Mouse (Mus musculus) embryonic facial prominence, embryonic 13.5 days (tissue): ENCODE data around the gene Fgfr2. TPM values are rescaled to one million over a fixed set of nuclear protein-coding genes. Genes with fewer than 3 reads are reported as not detected.
A peak's percentile ranks its signal among the peaks of the same experiment; 100 is the strongest.

Experiments
- ATAC-seq: fragments of 200-750 bp; cut with Nextera tagmentation; 2 replicates; pipeline ENCODE4 v1.8.0; 2017; ENCODE audit warnings: low read depth; ENCODE audit not compliant: insufficient number of reproducible peaks, insufficient read depth, low FRiP score, low TSS enrichment
- H3K27ac ChIP-seq: fragments of 300-500 bp; sonication (generic); 2 replicates; pipeline ENCODE4 v1.5.1; 2015; ENCODE audit warnings: moderate library complexity, mild to moderate bottlenecking, inconsistent platforms
- H3K27me3 ChIP-seq: fragments of 300-500 bp; sonication (generic); 2 replicates; pipeline ENCODE4 v1.6.1; 2015; ENCODE audit warnings: mild to moderate bottlenecking, inconsistent platforms
- H3K36me3 ChIP-seq: fragments of 300-500 bp; sonication (generic); 2 replicates; pipeline ENCODE4 v1.6.1; 2015; ENCODE audit warnings: mild to moderate bottlenecking, inconsistent platforms
- H3K4me1 ChIP-seq: fragments of 300-500 bp; sonication (generic); 2 replicates; pipeline ENCODE4 v1.6.1; 2015; ENCODE audit warnings: inconsistent platforms
- H3K4me2 ChIP-seq: fragments of 300-500 bp; sonication (generic); 2 replicates; pipeline ENCODE4 v1.6.1; 2015; ENCODE audit warnings: moderate library complexity, mild to moderate bottlenecking, inconsistent platforms
- H3K4me3 ChIP-seq: fragments of 300-500 bp; sonication (generic); 2 replicates; pipeline ENCODE4 v1.5.1; 2015; ENCODE audit warnings: mild to moderate bottlenecking, inconsistent platforms
- H3K9ac ChIP-seq: fragments of 300-500 bp; sonication (generic); 2 replicates; pipeline ENCODE4 v1.6.1; 2015; ENCODE audit warnings: mild to moderate bottlenecking, inconsistent platforms
- H3K9me3 ChIP-seq: fragments of 300-500 bp; sonication (generic); 2 replicates; pipeline ENCODE4 v1.6.1; 2016; ENCODE audit warnings: inconsistent platforms
- WGBS: fragments of 180-500 bp; shearing (Covaris S2); methylation state at CpG from one replicate; pipeline ENCODE4 v1.1.7; 2015; ENCODE audit warnings: mixed read lengths; 5-methylcytosine and 5-hydroxymethylcytosine counted together
- polyA plus RNA-seq: library from polyadenylated mRNA; unstranded; fragments of >200 nt; fragmentation: Nextera tagmentation; extraction: Ambion mirVana; gene quantifications from 2 replicates; pipeline ENCODE4 v1.2.1, GENCODE M21; 2015

Gene Fgfr2
- polyA plus RNA-seq, 1 experiment from 2014 or later = 174 TPM

DNA sequence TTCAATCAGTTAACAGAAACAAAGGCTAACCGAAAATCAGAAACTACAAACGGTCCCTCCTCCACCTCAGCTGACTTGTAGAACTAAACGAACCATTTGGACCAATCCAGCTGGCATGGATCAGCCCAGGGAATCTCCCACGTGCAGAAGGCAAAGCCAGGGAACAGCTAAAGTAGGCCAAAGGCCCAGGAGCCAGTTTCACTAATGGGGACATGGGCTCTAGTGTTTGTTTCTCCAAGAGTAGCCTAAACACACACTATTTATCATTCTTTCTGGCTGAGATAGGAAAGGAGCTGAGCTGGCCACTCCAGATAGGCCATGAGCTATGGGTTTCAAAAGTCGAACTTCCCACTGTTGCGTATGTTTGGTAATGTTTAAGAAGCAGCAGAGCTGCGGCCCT lies 864.3 kb downstream of the Fgfr2 start:
- H3K27me3 ChIP-seq = no peaks in the 10 kb centered on the region
- H3K4me1 ChIP-seq = peaks cover 7% of the 10 kb centered on the region
- H3K4me3 ChIP-seq = no peak overlapping the region
- WGBS = 44% methylated on average over 7 of the region's 7 CpGs
- no peak overlapping the region for H3K9ac ChIP-seq
- no peak overlapping the region for H3K4me2 ChIP-seq
- peaks cover 44% of the 10 kb centered on the region for H3K36me3 ChIP-seq
- no peak overlapping the region for H3K27ac ChIP-seq
- no peaks in the 10 kb centered on the region for H3K9me3 ChIP-seq
- no peak for ATAC-seq

- Histone ChIP-seq H3K9me3 (no peaks in the 10 kb centered on the region), H3K27ac (no peak overlapping the region), H3K4me1 (peaks cover 5% of the 10 kb centered on the region), H3K9ac (no peak overlapping the region), H3K27me3 (no peaks in the 10 kb centered on the region), H3K4me2 (no peak overlapping the region), H3K4me3 (no peak overlapping the region), H3K36me3 (peaks cover 41% of the 10 kb centered on the region)
- WGBS = 68% methylated on average over 5 of the region's 5 CpGs
- ATAC-seq = no peak
Measured at GRCm38 (mm10) chr7:132258216-132258615, 864.9 kb downstream of the Fgfr2 start.

DNA sequence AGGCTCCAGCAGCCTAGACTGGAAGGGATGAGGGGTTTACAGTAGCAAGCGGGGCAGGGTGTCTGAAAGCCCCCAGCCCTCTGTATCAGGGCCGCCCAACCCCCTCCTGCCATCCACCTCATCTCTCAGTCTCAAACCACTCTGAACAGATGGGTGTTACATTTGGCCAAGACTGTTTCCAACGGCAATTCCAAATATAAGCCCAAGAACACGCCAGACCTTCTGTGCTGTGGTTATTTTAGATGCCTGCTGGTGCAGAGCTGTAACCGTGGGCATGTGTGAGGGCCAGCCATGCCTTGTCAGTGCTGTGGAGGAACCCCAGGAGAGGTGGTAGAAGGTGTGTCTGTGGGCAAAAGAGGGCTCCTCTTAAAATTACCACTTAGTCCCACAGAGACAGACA lies 869.6 kb downstream of the Fgfr2 start:
- 86% methylated on average over 5 of the region's 5 CpGs for WGBS
- H3K27ac ChIP-seq = no peak overlapping the region

DNA sequence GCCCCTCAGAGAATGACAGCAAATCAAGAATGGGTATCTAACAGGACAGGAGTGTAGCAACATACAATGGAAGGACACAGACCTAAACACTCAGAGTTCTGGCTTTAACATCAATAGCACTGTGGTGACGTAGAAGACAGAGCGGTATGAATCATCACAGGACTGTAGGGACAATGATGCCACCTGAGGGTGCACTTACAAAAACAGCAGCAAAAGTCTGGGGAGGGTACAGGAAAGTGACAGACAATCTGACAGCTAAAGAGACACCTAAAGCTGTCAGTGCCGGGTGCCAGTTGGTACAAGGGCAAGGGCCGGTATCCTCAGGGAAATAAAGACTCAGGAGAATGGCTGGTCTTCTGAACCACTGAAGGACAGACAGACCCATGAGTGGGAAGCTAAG lies 870.1 kb downstream of the Fgfr2 start:
- Histone ChIP-seq H3K27me3 (no peaks in the 10 kb centered on the region), H3K9me3 (no peaks in the 10 kb centered on the region), H3K4me1 (peaks cover 17% of the 10 kb centered on the region), H3K4me3 (no peak overlapping the region), H3K4me2 (no peak overlapping the region), H3K27ac (no peak overlapping the region), H3K36me3 (peaks cover 29% of the 10 kb centered on the region), H3K9ac (no peak overlapping the region)
- no peak for ATAC-seq
- 94% methylated on average over 4 of the region's 4 CpGs for WGBS

More for the DNA sequence above, 869.6 kb downstream of the Fgfr2 start:
- Histone ChIP-seq H3K27me3 (no peaks in the 10 kb centered on the region), H3K4me1 (peaks cover 13% of the 10 kb centered on the region; the same call in 1 of the 2 replicates), H3K9ac (no peak overlapping the region), H3K36me3 (peaks cover 32% of the 10 kb centered on the region), H3K4me3 (no peak overlapping the region), H3K4me2 (no peak overlapping the region), H3K9me3 (no peaks in the 10 kb centered on the region)
- ATAC-seq = no peak

GRCm38 (mm10) chr7:132249563-132250119 lies 873.5 kb downstream of the Fgfr2 start:
- Histone ChIP-seq H3K4me2 (no peak overlapping the region), H3K9ac (no peak overlapping the region), H3K4me1 (peaks cover 29% of the 10 kb centered on the region), H3K4me3 (no peak overlapping the region), H3K9me3 (no peaks in the 10 kb centered on the region), H3K27me3 (no peaks in the 10 kb centered on the region), H3K36me3 (peaks cover 34% of the 10 kb centered on the region), H3K27ac (no peak overlapping the region)
- 65% methylated on average over 10 of the region's 10 CpGs for WGBS
- no peak for ATAC-seq

GRCm38 (mm10) chr7:132247567-132247966 lies 875.6 kb downstream of the Fgfr2 start:
- Histone ChIP-seq H3K9me3 (no peaks in the 10 kb centered on the region), H3K4me3 (no peak overlapping the region), H3K27ac (peak overlapping the region; percentile 24; the same call in 1 of the 2 replicates), H3K4me1 (peaks cover 29% of the 10 kb centered on the region), H3K4me2 (no peak overlapping the region), H3K9ac (no peak overlapping the region), H3K36me3 (peaks cover 50% of the 10 kb centered on the region), H3K27me3 (no peaks in the 10 kb centered on the region)
- ATAC-seq = no peak
- 13% methylated on average over 11 of the region's 11 CpGs for WGBS

- 63% methylated on average over 5 of the region's 5 CpGs for WGBS
- no peak for ATAC-seq
- H3K9ac ChIP-seq = no peak overlapping the region
Measured at GRCm38 (mm10) chr7:132247091-132247490, 876.1 kb downstream of the Fgfr2 start.

GRCm38 (mm10) chr7:132245730-132246129 lies 877.4 kb downstream of the Fgfr2 start:
- 89% methylated on average over 6 of the region's 6 CpGs for WGBS
- no peak for ATAC-seq

More at GRCm38 (mm10) chr7:132247091-132247490, 876.1 kb downstream of the Fgfr2 start:
- H3K36me3 ChIP-seq = peaks cover 55% of the 10 kb centered on the region
- no peaks in the 10 kb centered on the region for H3K9me3 ChIP-seq
- H3K4me2 ChIP-seq = no peak overlapping the region
- peaks cover 29% of the 10 kb centered on the region for H3K4me1 ChIP-seq
- H3K27me3 ChIP-seq = no peaks in the 10 kb centered on the region
- H3K27ac ChIP-seq = peak overlapping the region; percentile 24; the same call in 1 of the 2 replicates
- no peak overlapping the region for H3K4me3 ChIP-seq

GRCm38 (mm10) chr7:132244637-132245036 lies 878.5 kb downstream of the Fgfr2 start:
- H3K9me3 ChIP-seq = no peaks in the 10 kb centered on the region
- ATAC-seq = no peak

More at GRCm38 (mm10) chr7:132245730-132246129, 877.4 kb downstream of the Fgfr2 start:
- Histone ChIP-seq H3K9me3 (no peaks in the 10 kb centered on the region), H3K27ac (no peak overlapping the region), H3K4me3 (no peak overlapping the region), H3K36me3 (peaks cover 61% of the 10 kb centered on the region), H3K27me3 (no peaks in the 10 kb centered on the region), H3K9ac (no peak overlapping the region), H3K4me1 (peaks cover 29% of the 10 kb centered on the region), H3K4me2 (no peak overlapping the region)

GRCm38 (mm10) chr7:132243225-132243624 lies 879.9 kb downstream of the Fgfr2 start:
- Histone ChIP-seq H3K4me2 (no peak overlapping the region), H3K9ac (no peak overlapping the region), H3K27ac (no peak overlapping the region; the same call in 1 of the 2 replicates), H3K9me3 (no peaks in the 10 kb centered on the region), H3K4me3 (no peak overlapping the region), H3K27me3 (no peaks in the 10 kb centered on the region), H3K36me3 (peaks cover 73% of the 10 kb centered on the region), H3K4me1 (peaks cover 13% of the 10 kb centered on the region)
- ATAC-seq = no peak
- 85% methylated on average over 5 of the region's 5 CpGs for WGBS

More at GRCm38 (mm10) chr7:132244637-132245036, 878.5 kb downstream of the Fgfr2 start:
- Histone ChIP-seq H3K27me3 (no peaks in the 10 kb centered on the region), H3K4me1 (peaks cover 24% of the 10 kb centered on the region), H3K36me3 (peaks cover 69% of the 10 kb centered on the region), H3K27ac (no peak overlapping the region), H3K4me3 (no peak overlapping the region), H3K4me2 (no peak overlapping the region), H3K9ac (no peak overlapping the region)
- WGBS = 91% methylated on average over 14 of the region's 14 CpGs

DNA sequence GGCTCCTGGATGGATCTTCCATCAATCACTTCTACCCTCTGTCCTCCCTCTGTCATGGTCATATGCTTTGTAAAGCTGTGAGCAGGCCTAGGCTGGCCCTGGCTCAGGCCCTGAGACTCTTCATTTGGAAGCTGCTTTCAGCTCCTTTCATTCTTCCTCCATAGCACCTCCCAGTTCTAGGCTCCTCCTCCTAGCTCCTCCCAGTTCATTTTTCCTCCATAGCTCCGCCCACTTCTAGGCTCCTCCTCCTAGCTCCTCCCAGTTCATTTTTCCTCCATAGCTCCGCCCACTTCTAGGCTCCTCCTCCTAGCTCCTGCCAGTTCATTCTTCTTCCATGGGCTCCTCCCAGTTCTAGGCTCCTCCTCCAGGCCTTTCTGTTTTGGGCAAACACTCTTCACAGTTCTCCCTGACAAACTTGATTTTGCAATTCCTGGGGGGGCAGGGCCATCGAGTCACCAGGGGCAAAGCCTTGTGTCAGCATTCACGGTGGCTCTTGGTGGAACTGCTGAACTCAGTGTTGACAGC lies 880.5 kb downstream of the Fgfr2 start:
- no peak overlapping the region for H3K27ac ChIP-seq
- H3K4me1 ChIP-seq = peaks cover 8% of the 10 kb centered on the region
- no peak overlapping the region for H3K9ac ChIP-seq
- H3K4me3 ChIP-seq = no peak overlapping the region
- 61% methylated on average over 4 of the region's 4 CpGs for WGBS
- 0 out of 2 replicates have a peak, but pooled peaks have one; percentile 63 for ATAC-seq
- no peaks in the 10 kb centered on the region for H3K27me3 ChIP-seq
- no peaks in the 10 kb centered on the region for H3K9me3 ChIP-seq
- H3K36me3 ChIP-seq = peaks cover 78% of the 10 kb centered on the region
- H3K4me2 ChIP-seq = no peak overlapping the region

DNA sequence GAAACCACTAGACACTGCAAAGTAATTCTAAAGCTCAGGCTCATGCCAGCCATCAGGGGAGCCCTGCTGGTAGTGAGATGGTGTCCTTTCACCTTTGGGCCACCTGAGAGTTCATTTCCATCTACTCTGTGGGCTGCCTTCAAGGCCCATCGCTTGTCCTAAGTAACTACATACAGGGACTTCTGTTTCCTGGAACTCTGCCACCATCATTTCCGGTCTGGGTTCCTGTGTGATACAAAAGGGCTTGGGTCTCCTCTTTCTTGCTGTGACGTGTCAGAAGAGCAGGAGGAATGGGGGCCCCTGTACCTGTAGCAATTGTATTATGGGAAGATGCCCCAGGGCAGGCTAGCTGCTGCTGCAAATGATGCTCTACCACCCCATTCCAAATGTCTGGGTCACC lies 884.2 kb downstream of the Fgfr2 start:
- WGBS = 71% methylated on average over 3 of the region's 3 CpGs
- no peaks in the 10 kb centered on the region for H3K27me3 ChIP-seq
- H3K9ac ChIP-seq = no peak overlapping the region
- H3K9me3 ChIP-seq = no peaks in the 10 kb centered on the region
- no peak overlapping the region for H3K4me2 ChIP-seq
- no peak overlapping the region for H3K27ac ChIP-seq
- H3K4me1 ChIP-seq = peaks cover 7% of the 10 kb centered on the region
- H3K4me3 ChIP-seq = no peak overlapping the region
- peaks cover 76% of the 10 kb centered on the region for H3K36me3 ChIP-seq
- no peak for ATAC-seq
